Mouse (Mus musculus) lung, embryonic 14.5 days (tissue): ENCODE measurements around the gene Rhbg. TPM values are rescaled to one million over a fixed set of nuclear protein-coding genes. Genes with fewer than 3 reads are reported as not detected.

ENCODE experiments used
- ATAC-seq: fragments of 200-750 bp; cut with Nextera tagmentation; 2 replicates; pipeline ENCODE4 v1.8.0; 2017; ENCODE audit warnings: mild to moderate bottlenecking, moderate TSS enrichment, moderate library complexity; ENCODE audit not compliant: insufficient read depth
- DNase-seq: peaks from one replicate; pipeline ENCODE4 v3.0.0-alpha.2; 2015
- H3K27ac ChIP-seq: fragments of 300-500 bp; sonication (generic); 2 replicates; pipeline ENCODE4 v1.5.1; 2014; ENCODE audit warnings: low read depth, mild to moderate bottlenecking, moderate library complexity
- H3K27me3 ChIP-seq: fragments of 300-500 bp; sonication (generic); 2 replicates; pipeline ENCODE4 v1.6.1; 2014; ENCODE audit warnings: low read length, control low read depth; ENCODE audit not compliant: insufficient read depth
- H3K36me3 ChIP-seq: fragments of 300-500 bp; sonication (generic); 2 replicates; pipeline ENCODE4 v1.6.1; 2014; ENCODE audit warnings: control low read depth; ENCODE audit not compliant: insufficient read depth
- H3K4me1 ChIP-seq: fragments of 300-500 bp; sonication (generic); 2 replicates; pipeline ENCODE4 v1.6.1; 2014; ENCODE audit warnings: antibody characterized with exemption, control low read depth; ENCODE audit not compliant: insufficient read depth
- H3K4me2 ChIP-seq: fragments of 300-500 bp; sonication (generic); 2 replicates; pipeline ENCODE4 v1.6.1; 2014; ENCODE audit warnings: mild to moderate bottlenecking
- H3K4me3 ChIP-seq: fragments of 300-500 bp; sonication (generic); 2 replicates; pipeline ENCODE4 v1.5.1; 2014; ENCODE audit warnings: low read depth, low read length
- H3K9ac ChIP-seq: fragments of 300-500 bp; sonication (generic); 2 replicates; pipeline ENCODE4 v1.6.1; 2014
- H3K9me3 ChIP-seq: fragments of 300-500 bp; sonication (generic); 2 replicates; pipeline ENCODE4 v1.6.1; 2016; ENCODE audit warnings: low read depth, low read length, control low read depth
- CTCF ChIP-seq: IDR thresholded peaks from 2 replicates; pipeline ENCODE4 v1.5.1; 2016; ENCODE audit warnings: antibody characterized with exemption, low read depth
- WGBS: fragments of 180-500 bp; shearing (Covaris S2); extraction: QIAGEN DNeasy Blood & Tissue Kit; methylation state at CpG from one replicate; pipeline ENCODE4 v1.1.7; 2014; 5-methylcytosine and 5-hydroxymethylcytosine counted together
- polyA plus RNA-seq: library from polyadenylated mRNA; unstranded; fragments of >200 nt; fragmentation: Nextera tagmentation; extraction: Ambion mirVana; gene quantifications from 2 replicates; pipeline ENCODE4 v1.2.1, GENCODE M21; 2014

Rhbg gene
- polyA plus RNA-seq, 1 experiment from 2014 or later: not detected

GRCm38 (mm10) chr3:88217679-88218078, 36.8 kb downstream of the Rhbg start:
- TF ChIP-seq CTCF: no peak
- WGBS: 47% methylated on average over 1 of the region's 2 CpGs
- no peak overlapping the region for H3K27ac ChIP-seq
- no peaks in the 10 kb centered on the region for H3K9me3 ChIP-seq
- H3K4me3 ChIP-seq: no peak overlapping the region
- H3K9ac ChIP-seq: no peak overlapping the region
- ATAC-seq (no peak), DNase-seq (no peak)
- H3K4me1 ChIP-seq: no peaks in the 10 kb centered on the region
- H3K27me3 ChIP-seq: peaks cover 86% of the 10 kb centered on the region
- no peaks in the 10 kb centered on the region for H3K36me3 ChIP-seq
- no peak overlapping the region for H3K4me2 ChIP-seq

DNA sequence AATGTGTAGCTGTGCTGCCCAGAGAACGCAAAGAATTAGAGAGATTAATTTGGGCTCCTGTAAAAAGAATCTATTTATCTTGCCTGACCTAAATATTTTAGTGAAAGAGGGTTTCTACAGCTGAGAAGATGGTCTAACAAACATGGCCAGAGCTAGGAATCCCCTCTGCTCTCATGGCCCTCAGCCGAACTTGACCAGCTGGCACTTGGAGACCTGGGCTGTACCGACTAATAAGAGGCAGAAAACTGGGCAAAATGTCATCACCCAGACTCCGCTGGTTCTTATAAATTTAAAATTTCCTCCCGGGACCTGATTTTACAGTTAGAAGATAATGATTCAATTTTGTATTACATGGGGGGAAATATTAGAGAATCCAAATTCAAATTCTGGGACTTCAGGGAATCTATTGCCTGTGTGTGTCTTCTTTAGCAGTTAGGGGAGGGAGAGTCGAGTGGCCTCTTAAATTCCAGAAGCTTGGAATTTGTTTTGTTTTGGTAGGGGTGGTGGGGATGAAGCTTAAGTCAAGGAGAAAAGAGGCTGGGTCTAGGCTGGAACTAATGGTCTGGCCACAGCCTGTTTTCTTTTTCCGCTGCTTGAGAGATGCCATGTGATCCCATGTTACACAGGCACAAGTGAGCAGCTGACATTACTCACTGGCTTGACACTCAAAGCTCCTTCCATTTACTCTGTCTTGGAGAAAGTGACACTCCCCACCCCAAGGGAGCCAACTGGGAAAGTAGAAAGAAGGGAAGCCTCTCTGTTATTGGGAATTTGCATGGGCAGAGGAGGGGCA, 37.8 kb downstream of the Rhbg start:
- Histone ChIP-seq H3K27ac (no peak overlapping the region), H3K9me3 (no peaks in the 10 kb centered on the region), H3K4me2 (no peak overlapping the region), H3K4me3 (no peak overlapping the region), H3K4me1 (no peaks in the 10 kb centered on the region), H3K27me3 (peaks cover 96% of the 10 kb centered on the region), H3K36me3 (no peaks in the 10 kb centered on the region), H3K9ac (no peak overlapping the region)
- ATAC-seq (no peak), DNase-seq (peak; percentile 13)
- no peak for TF ChIP-seq CTCF
- WGBS: 9% methylated on average over 7 of the region's 7 CpGs

DNA sequence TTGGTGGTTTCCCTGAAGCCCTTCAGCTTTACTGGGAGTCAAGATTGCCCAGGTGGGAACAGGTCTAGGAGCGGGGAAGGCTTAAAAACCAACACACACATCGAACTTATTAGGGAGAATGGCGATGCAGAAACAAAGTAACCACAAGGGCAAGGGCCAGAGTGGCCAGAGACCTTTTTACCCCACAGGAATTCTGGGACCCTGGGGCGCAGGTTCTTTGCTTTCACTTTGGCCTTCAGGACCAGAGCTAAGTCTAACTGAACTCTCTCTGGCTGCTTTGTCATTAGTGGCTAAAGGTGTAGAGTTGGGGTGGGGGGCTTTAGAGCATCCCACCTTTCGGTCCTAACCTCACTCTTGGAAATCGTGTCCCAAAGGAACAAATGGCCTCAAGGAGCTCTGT, 38.4 kb downstream of the Rhbg start:
- no peak overlapping the region for H3K4me2 ChIP-seq
- no peak overlapping the region for H3K4me3 ChIP-seq

DNA sequence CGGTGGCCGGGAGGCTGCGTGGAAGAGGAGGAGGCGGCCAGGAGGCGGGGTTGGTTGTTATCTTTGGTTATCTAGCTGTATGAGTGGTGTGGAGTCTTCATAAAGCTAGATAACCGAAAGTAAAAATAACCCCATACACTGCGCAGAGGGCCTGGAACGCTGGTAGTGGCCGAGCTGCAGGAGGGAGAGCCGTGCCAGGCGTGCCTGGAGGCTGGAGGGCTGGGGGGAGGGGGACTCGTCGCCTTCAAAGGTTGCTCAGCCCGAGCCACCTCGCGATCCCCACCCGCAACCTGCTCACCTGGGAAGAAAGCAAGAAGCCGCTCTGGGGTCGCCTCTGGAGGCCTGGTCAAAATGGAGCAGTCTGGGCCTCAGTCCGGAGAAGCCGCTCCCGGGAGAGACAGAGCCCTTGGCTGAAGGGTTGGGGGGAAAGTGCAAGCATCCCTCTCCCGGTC, 38.9 kb downstream of the Rhbg start:
- Histone ChIP-seq H3K4me1 (no peaks in the 10 kb centered on the region), H3K27ac (no peak overlapping the region), H3K9me3 (no peaks in the 10 kb centered on the region), H3K27me3 (peaks cover 99% of the 10 kb centered on the region), H3K9ac (no peak overlapping the region), H3K4me3 (peak overlapping the region; percentile 19), H3K36me3 (no peaks in the 10 kb centered on the region), H3K4me2 (peak overlapping the region; percentile 43)
- DNase-seq (no peak), ATAC-seq (no peak)
- no peak for TF ChIP-seq CTCF
- 1% methylated on average over 23 of the region's 23 CpGs for WGBS

More for the DNA sequence above, 38.4 kb downstream of the Rhbg start:
- DNase-seq (no peak), ATAC-seq (no peak)
- Histone ChIP-seq H3K9ac (no peak overlapping the region), H3K36me3 (no peaks in the 10 kb centered on the region), H3K27ac (no peak overlapping the region), H3K4me1 (no peaks in the 10 kb centered on the region), H3K9me3 (no peaks in the 10 kb centered on the region), H3K27me3 (peaks cover 97% of the 10 kb centered on the region)
- no peak for TF ChIP-seq CTCF
- 3% methylated on average over 6 of the region's 6 CpGs for WGBS

- Histone ChIP-seq H3K9ac (no peak overlapping the region), H3K4me3 (peak overlapping the region; percentile 19), H3K9me3 (no peaks in the 10 kb centered on the region), H3K27me3 (peaks cover 99% of the 10 kb centered on the region), H3K4me1 (no peaks in the 10 kb centered on the region), H3K36me3 (no peaks in the 10 kb centered on the region), H3K27ac (no peak overlapping the region), H3K4me2 (peak overlapping the region; percentile 43)
- DNase-seq: no peak
- TF ChIP-seq CTCF: no peak
- under 1% methylated on average over 48 of the region's 48 CpGs for WGBS
- ATAC-seq: no peak
Observed at GRCm38 (mm10) chr3:88214971-88215552, 39.4 kb downstream of the Rhbg start.

DNA sequence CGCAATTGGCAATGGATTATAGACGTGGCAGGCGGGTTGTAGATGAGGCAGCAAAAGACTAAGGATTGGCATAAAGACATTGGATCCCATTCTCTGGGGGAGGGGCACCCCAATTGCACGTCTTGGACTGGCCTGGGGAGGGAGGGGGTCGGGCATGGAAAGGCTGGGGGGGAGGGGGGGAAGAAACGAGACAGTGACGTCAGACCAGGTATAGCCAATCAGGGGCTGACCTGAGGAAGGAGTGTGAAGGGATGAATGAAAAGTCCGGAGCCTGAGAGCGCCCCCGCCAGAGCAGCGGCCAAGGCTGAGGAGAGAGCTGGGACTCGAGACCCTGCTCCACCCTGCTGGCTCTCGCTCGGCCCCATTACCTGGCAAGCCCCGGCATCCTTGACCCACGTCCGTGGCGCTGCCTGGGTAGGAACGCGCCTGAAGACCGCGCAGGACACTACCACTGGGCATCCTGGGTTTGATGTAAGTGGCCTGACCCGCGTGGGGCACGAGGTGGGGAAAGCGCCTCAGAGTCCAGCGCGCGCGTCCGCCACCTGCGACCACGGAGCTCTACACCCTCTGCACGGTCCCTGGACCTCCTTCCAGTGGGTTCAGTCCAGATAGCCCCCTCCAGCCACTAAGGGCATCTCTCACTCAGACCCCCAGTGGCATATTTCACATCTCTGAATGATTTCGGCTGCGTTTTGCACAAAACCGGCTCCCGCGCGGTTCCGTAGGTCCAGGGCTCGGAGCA, 40.1 kb downstream of the Rhbg start:
- Histone ChIP-seq H3K4me1 (no peaks in the 10 kb centered on the region), H3K4me2 (peak overlapping the region; percentile 43), H3K4me3 (peak overlapping the region; percentile 1; the same call in 1 of the 2 replicates), H3K9ac (no peak overlapping the region), H3K36me3 (no peaks in the 10 kb centered on the region), H3K9me3 (no peaks in the 10 kb centered on the region), H3K27me3 (peaks cover 99% of the 10 kb centered on the region), H3K27ac (no peak overlapping the region)
- ATAC-seq: no peak
- DNase-seq: no peak
- 1% methylated on average over 42 of the region's 42 CpGs for WGBS
- TF ChIP-seq CTCF: no peak

- ATAC-seq: no peak
- Histone ChIP-seq H3K27ac (no peak overlapping the region), H3K27me3 (peaks cover 99% of the 10 kb centered on the region), H3K9ac (no peak overlapping the region), H3K9me3 (no peaks in the 10 kb centered on the region), H3K4me2 (no peak overlapping the region), H3K4me1 (no peaks in the 10 kb centered on the region), H3K36me3 (no peaks in the 10 kb centered on the region), H3K4me3 (no peak overlapping the region)
- WGBS: 8% methylated on average over 2 of the region's 2 CpGs
- TF ChIP-seq CTCF: no peak
- no peak for DNase-seq
Observed at GRCm38 (mm10) chr3:88213019-88213418, 41.5 kb downstream of the Rhbg start.
